Mouse (Mus musculus) embryonic facial prominence, embryonic 11.5 days (tissue): ENCODE data around the gene Spon1. TPM values are rescaled to one million over a fixed set of nuclear protein-coding genes. Genes with fewer than 3 reads are reported as not detected.

Source experiments
- ATAC-seq: fragments of 200-750 bp; cut with Nextera tagmentation; replicated peaks from 2 replicates; pipeline ENCODE4 v1.8.0; 2017; ENCODE audit warnings: low read depth; ENCODE audit not compliant: insufficient number of reproducible peaks, low FRiP score, low TSS enrichment
- DNase-seq: peaks from one replicate; pipeline ENCODE4 v3.0.0-alpha.2; 2015; ENCODE audit warnings: low spot score
- H3K27ac ChIP-seq: fragments of 300-500 bp; sonication (generic); replicated peaks from 2 replicates; pipeline ENCODE4 v1.5.1; 2014; ENCODE audit warnings: mild to moderate bottlenecking, low read depth, low read length, control low read depth
- H3K27me3 ChIP-seq: fragments of 300-500 bp; sonication (generic); 2 replicates; pipeline ENCODE4 v1.6.1; 2014; ENCODE audit warnings: mild to moderate bottlenecking, low read length, moderate library complexity, mixed read lengths; ENCODE audit not compliant: control insufficient read depth, insufficient read depth
- H3K36me3 ChIP-seq: fragments of 300-500 bp; sonication (generic); replicated peaks from 2 replicates; pipeline ENCODE4 v1.6.1; 2014; ENCODE audit warnings: low read depth, mild to moderate bottlenecking, low read length, moderate library complexity, mixed read lengths; ENCODE audit not compliant: control insufficient read depth, insufficient read depth
- H3K4me1 ChIP-seq: fragments of 300-500 bp; sonication (generic); 2 replicates; pipeline ENCODE4 v1.6.1; 2014; ENCODE audit warnings: low read length, mixed read lengths; ENCODE audit not compliant: control insufficient read depth, insufficient read depth
- H3K4me2 ChIP-seq: fragments of 300-500 bp; sonication (generic); 2 replicates; pipeline ENCODE4 v1.6.1; 2014; ENCODE audit warnings: low read depth, mild to moderate bottlenecking, control low read depth, low read length, moderate library complexity
- H3K4me3 ChIP-seq: fragments of 300-500 bp; sonication (generic); 2 replicates; pipeline ENCODE4 v1.5.1; 2014; ENCODE audit warnings: low read depth, low read length, control low read depth
- H3K9ac ChIP-seq: fragments of 300-500 bp; sonication (generic); replicated peaks from 2 replicates; pipeline ENCODE4 v1.6.1; 2014; ENCODE audit warnings: mild to moderate bottlenecking, control low read depth, low read length
- H3K9me3 ChIP-seq: fragments of 300-500 bp; sonication (generic); replicated peaks from 2 replicates; pipeline ENCODE4 v1.6.1; 2016; ENCODE audit warnings: mild to moderate bottlenecking, low read length, inconsistent platforms, mixed read lengths; ENCODE audit not compliant: control insufficient read depth
- WGBS: fragments of 180-500 bp; shearing (Covaris S2); extraction: QIAGEN DNeasy Blood & Tissue Kit; methylation state at CpG from one replicate; pipeline ENCODE4 v1.1.7; 2014; 5-methylcytosine and 5-hydroxymethylcytosine counted together
- polyA plus RNA-seq: library from polyadenylated mRNA; unstranded; fragments of >200 nt; fragmentation: Nextera tagmentation; extraction: Ambion mirVana; gene quantifications from 2 replicates; pipeline ENCODE4 v1.2.1, GENCODE M21; 2014

The Spon1 gene
- polyA plus RNA-seq, result 25.1 and 27.0 TPM in 2 replicates

DNA sequence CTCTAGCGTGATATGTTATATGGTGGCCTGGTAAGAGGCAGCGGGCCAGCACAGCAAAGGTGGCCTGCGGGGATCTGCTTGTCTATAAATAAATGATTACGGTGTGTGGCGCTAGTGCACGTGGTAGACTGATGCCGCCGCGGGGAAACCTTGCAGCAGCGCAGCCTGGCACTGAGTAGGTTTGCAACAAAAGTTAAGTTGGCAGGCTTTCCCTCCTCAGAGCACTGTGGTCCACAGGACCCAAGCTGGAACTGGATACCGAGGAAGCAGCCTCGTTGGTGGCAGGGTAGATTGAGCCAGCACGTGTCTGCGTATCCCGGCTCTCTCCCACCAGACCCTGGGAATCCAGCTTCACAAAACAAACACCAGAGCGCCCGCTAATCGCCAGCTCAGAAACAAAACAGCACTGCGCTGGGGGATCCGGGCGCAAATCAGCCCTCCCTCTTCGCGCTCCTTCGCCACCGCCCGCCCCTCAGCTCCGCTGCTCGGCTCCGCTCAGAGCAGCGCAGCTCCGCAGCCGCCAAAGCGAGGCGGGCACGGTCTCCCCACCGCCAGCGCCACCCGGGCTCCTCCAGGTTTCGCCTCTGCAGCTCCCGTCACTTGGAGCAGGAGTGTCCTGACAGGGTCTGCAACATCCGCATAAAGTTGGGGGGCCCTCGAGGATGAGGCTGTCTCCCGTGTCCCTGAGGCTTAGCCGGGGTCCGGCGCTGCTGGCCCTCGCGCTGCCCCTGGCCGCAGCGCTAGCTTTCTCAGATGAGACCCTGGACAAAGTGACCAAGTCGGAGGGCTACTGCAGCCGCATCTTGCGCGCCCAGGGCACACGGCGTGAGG, at the start of gene Spon1:
Gene Spon1, plus strand, starts transcription at position 332 of the 831 bp plus-strand sequence.
- ATAC-seq (peak; percentile 87), DNase-seq (peak; percentile 80)
- Histone ChIP-seq H3K4me3 (peak within 1 kb of the TSS; percentile 41), H3K27ac (no peak within 1 kb of the TSS), H3K4me1 (no peaks in the 10 kb centered on the region), H3K36me3 (no peaks in the 10 kb centered on the region), H3K9me3 (no peaks in the 10 kb centered on the region), H3K27me3 (peaks cover 13% of the 10 kb centered on the region), H3K9ac (peak within 1 kb of the TSS; percentile 51), H3K4me2 (peak within 1 kb of the TSS; percentile 92)
- WGBS, result under 1% methylated on average over 56 of the region's 56 CpGs

- 71% methylated on average over 2 of the region's 2 CpGs for WGBS
- Histone ChIP-seq H3K4me2 (no peak overlapping the region), H3K27ac (no peak overlapping the region), H3K4me1 (no peaks in the 10 kb centered on the region), H3K9ac (no peak overlapping the region), H3K4me3 (no peak overlapping the region), H3K27me3 (no peaks in the 10 kb centered on the region), H3K36me3 (no peaks in the 10 kb centered on the region), H3K9me3 (no peaks in the 10 kb centered on the region)
- DNase-seq (no peak), ATAC-seq (no peak)
Observed at GRCm38 (mm10) chr7:113721994-113722393, 43.8 kb upstream of the Spon1 start.

DNA sequence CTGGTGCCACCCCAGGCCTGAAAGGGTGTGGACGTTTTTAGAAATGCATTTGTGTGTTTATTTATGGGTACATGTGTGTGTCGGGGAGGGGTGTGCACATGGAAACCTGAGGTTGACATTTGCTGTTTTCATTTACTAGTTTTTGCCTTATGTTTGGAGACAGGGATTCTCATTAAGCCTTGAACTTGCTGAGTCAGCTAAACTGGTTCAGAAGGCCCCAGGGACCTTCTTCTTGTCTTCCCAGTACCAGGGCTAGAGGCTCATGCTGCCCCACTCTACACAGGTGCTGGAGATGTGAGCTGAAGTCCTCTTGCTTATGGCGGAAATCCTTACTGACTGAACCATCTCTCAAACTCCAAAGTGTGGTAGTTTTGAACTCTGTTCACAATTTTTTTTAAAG, 41.9 kb upstream of the Spon1 start:
- no peak overlapping the region for H3K27ac ChIP-seq
- H3K4me1 ChIP-seq, result no peaks in the 10 kb centered on the region
- no peak for DNase-seq
- 78% methylated on average over 3 of the region's 3 CpGs for WGBS
- H3K36me3 ChIP-seq, result no peaks in the 10 kb centered on the region
- no peak overlapping the region for H3K9ac ChIP-seq
- no peak for ATAC-seq
- no peaks in the 10 kb centered on the region for H3K27me3 ChIP-seq
- H3K4me3 ChIP-seq, result no peak overlapping the region
- no peaks in the 10 kb centered on the region for H3K9me3 ChIP-seq
- H3K4me2 ChIP-seq, result no peak overlapping the region

DNA sequence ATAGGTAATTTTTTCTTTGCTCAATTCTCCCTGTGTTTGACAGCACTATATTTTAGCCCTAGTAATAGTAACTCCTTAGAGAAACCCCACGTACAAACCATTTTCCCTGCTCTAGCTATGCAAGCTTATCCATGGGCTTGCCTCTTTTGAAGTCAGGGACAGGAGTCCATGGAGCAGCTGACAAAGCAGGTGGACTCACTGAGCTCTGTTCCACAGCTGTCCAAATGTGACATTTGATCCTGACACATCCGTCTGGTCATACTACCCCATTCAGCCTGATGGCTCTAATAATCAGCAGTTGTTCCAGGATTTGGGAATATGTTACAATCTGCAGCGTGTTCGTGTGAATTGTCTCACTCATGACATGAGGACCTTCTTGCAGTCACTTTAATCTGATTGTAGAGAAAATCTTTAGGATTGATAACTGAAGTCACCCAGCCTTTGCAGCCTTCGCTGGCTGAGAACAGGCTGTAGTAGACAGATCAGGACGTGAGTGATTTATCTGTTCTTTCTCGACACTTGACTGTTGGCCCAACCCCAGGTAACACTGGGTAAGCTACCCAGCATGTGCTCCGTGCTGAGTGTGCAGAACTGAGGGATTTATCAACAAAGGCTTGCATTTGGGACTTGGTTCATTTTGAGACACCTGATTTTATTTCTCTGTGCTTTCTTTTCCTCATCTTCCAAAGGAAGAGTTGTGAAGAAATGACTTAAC, 37.6 kb upstream of the Spon1 start:
- Histone ChIP-seq H3K4me2 (no peak overlapping the region), H3K36me3 (no peaks in the 10 kb centered on the region), H3K9me3 (no peaks in the 10 kb centered on the region), H3K27ac (no peak overlapping the region), H3K9ac (no peak overlapping the region), H3K27me3 (no peaks in the 10 kb centered on the region), H3K4me3 (no peak overlapping the region), H3K4me1 (no peaks in the 10 kb centered on the region)
- WGBS, result 48% methylated on average over 8 of the region's 8 CpGs
- ATAC-seq, result no peak
- peak; percentile 35 for DNase-seq

DNA sequence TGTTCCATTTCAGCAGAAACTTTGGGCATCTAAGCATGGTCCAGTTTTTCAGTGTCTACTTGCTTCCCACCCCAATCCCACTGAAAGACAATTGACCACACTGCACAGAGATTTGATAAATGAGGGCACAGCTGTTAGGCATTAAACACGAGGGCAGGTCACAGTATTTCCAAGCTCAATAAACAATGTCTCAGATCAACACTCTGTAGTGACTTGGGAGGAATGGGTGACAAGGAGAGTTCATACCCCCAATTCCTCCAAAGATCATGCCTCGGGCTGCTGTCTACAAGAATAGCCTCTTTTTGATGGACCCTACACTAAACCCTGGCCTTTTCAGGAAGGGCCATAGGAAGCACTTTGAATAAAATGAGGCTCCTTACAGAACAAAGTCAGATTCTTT, 36.9 kb upstream of the Spon1 start:
- Histone ChIP-seq H3K9me3 (no peaks in the 10 kb centered on the region), H3K27me3 (no peaks in the 10 kb centered on the region), H3K36me3 (no peaks in the 10 kb centered on the region), H3K4me3 (no peak overlapping the region), H3K27ac (no peak overlapping the region), H3K4me2 (no peak overlapping the region), H3K9ac (no peak overlapping the region), H3K4me1 (no peaks in the 10 kb centered on the region)
- 28% methylated on average over 2 of the region's 2 CpGs for WGBS
- DNase-seq, result no peak
- no peak for ATAC-seq

- no peaks in the 10 kb centered on the region for H3K27me3 ChIP-seq
- no peak overlapping the region for H3K27ac ChIP-seq
- no peaks in the 10 kb centered on the region for H3K9me3 ChIP-seq
- no peak overlapping the region for H3K4me2 ChIP-seq
- ATAC-seq (no peak), DNase-seq (no peak)
- no peaks in the 10 kb centered on the region for H3K36me3 ChIP-seq
- H3K4me1 ChIP-seq, result no peaks in the 10 kb centered on the region
- H3K9ac ChIP-seq, result no peak overlapping the region
- 89% methylated on average over 8 of the region's 8 CpGs for WGBS
- H3K4me3 ChIP-seq, result no peak overlapping the region
Observed at GRCm38 (mm10) chr7:113730406-113731247, 35.2 kb upstream of the Spon1 start.

GRCm38 (mm10) chr7:113737790-113738362, 27.9 kb upstream of the Spon1 start:
- no peaks in the 10 kb centered on the region; the same call in 1 of the 2 replicates for H3K9me3 ChIP-seq
- H3K27ac ChIP-seq, result no peak overlapping the region
- H3K27me3 ChIP-seq, result no peaks in the 10 kb centered on the region
- DNase-seq (no peak), ATAC-seq (no peak)
- no peaks in the 10 kb centered on the region for H3K36me3 ChIP-seq
- H3K4me1 ChIP-seq, result no peaks in the 10 kb centered on the region
- H3K9ac ChIP-seq, result no peak overlapping the region
- H3K4me2 ChIP-seq, result no peak overlapping the region
- 90% methylated on average over 9 of the region's 9 CpGs for WGBS
- no peak overlapping the region for H3K4me3 ChIP-seq
